Mouse (Mus musculus) heart, adult 2 months (tissue): ENCODE measurements at regions not wholly inside any gene's neighbourhood (a gene's known extent, or its start where the extent isn't known, plus 50 kb on each side); places are given as distances from the start of the nearest gene placed in this dataset.

Experiments used
- CTCF ChIP-seq: fragments of 200-600 bp; IDR thresholded peaks from 2 replicates; pipeline ENCODE4 v1.8.1; 2022; ENCODE audit warnings: antibody characterized with exemption, mild to moderate bottlenecking, moderate library complexity
- EP300 ChIP-seq: fragments of 200-500 bp; IDR thresholded peaks from 2 replicates; pipeline ENCODE4 v1.6.1; 2011; ENCODE audit warnings: low read depth, low read length, control low read depth; ENCODE audit not compliant: insufficient read depth

- TF ChIP-seq CTCF (no peak), EP300 (no peak)
Observed at GRCm38 (mm10) chr2:50932936-50933335, 216.0 kb downstream of the Rnd3 start.
